Mouse (Mus musculus) embryonic facial prominence, embryonic 15.5 days (tissue): ENCODE results near the gene Rag1. TPM values are rescaled to one million over a fixed set of nuclear protein-coding genes. Genes with fewer than 3 reads are reported as not detected.

Source experiments
- polyA plus RNA-seq: library from polyadenylated mRNA; unstranded; fragments of >200 nt; fragmentation: Nextera tagmentation; extraction: Ambion mirVana; gene quantifications from 2 replicates; pipeline ENCODE4 v1.2.1, GENCODE M21; 2015

Rag1 gene
- polyA plus RNA-seq, 1 experiment from 2014 or later: 0.07 TPM

Other genes starting within 250 kb of the Rag1 start
- 0.11 TPM in 1 of 2 replicates, not detected in the other for gene Rag2, start 24.8 kb downstream of the Rag1 start, polyA plus RNA-seq
- gene B230118H07Rik, start within 50 bp of the Rag1 start, polyA plus RNA-seq: 55.0 and 57.2 TPM in 2 replicates
- 9.2 and 10.3 TPM in 2 replicates for gene Traf6, start 28.9 kb upstream of the Rag1 start, polyA plus RNA-seq
- 20.4 and 24.4 TPM in 2 replicates for gene Prr5l, start 233.5 kb upstream of the Rag1 start, polyA plus RNA-seq
- 66.8 and 70.8 TPM in 2 replicates for gene Commd9, start 236.7 kb upstream of the Rag1 start, polyA plus RNA-seq